In genomic region chr12:111021577-111021976, GRCm38 (mm10) we compare ENCODE assay signal across 17 mouse cellular contexts.
"Had no signal": no experiment of that assay in that cellular context is flagged by ENCODE, and none has a peak within 500 bp of the region (broad histone marks: within the 10 kb centered on the region; RNA-seq: fewer than 3 reads in every experiment).

No protein-coding gene starts in this region.

- H3K4me1 ChIP-seq: neural tube, embryonic 12.5 days; neural tube, embryonic 13.5 days; neural tube, embryonic 15.5 days; stomach, embryonic 15.5 days had no signal

- H3K36me3 ChIP-seq: neural tube, embryonic 12.5 days; neural tube, embryonic 13.5 days; neural tube, embryonic 15.5 days; stomach, embryonic 15.5 days had no signal

- DNase-seq: retina, postnatal 1 day; right cerebral cortex, adult 18-20 months; right cerebral cortex, postnatal 14 days; right cerebral cortex, postnatal 25 days; right cerebral cortex, postnatal 4 days; spleen, adult 18-20 months; thymus, adult 18-20 months; thymus, adult 2 months; thymus, postnatal 14 days; thymus, postnatal 25 days; thymus, postnatal 36 days; thymus, postnatal 4 days had no signal

- H3K4me2 ChIP-seq: neural tube, embryonic 12.5 days; neural tube, embryonic 13.5 days; neural tube, embryonic 15.5 days; stomach, embryonic 15.5 days had no signal

- H3K4me3 ChIP-seq: neural tube, embryonic 12.5 days; neural tube, embryonic 13.5 days; neural tube, embryonic 15.5 days; stomach, embryonic 15.5 days had no signal

- H3K9me3 ChIP-seq: neural tube, embryonic 12.5 days; neural tube, embryonic 13.5 days; neural tube, embryonic 15.5 days; stomach, embryonic 15.5 days had no signal

- H3K27me3 ChIP-seq: neural tube, embryonic 12.5 days; neural tube, embryonic 13.5 days; neural tube, embryonic 15.5 days; stomach, embryonic 15.5 days had no signal

- H3K27ac ChIP-seq: neural tube, embryonic 12.5 days; neural tube, embryonic 13.5 days; neural tube, embryonic 15.5 days; stomach, embryonic 15.5 days; stomach, postnatal 0 days had no signal

- H3K9ac ChIP-seq: neural tube, embryonic 12.5 days; neural tube, embryonic 13.5 days; neural tube, embryonic 15.5 days; stomach, embryonic 15.5 days had no signal
